20 mouse cellular contexts compared by ENCODE assay signal in the genomic region with DNA sequence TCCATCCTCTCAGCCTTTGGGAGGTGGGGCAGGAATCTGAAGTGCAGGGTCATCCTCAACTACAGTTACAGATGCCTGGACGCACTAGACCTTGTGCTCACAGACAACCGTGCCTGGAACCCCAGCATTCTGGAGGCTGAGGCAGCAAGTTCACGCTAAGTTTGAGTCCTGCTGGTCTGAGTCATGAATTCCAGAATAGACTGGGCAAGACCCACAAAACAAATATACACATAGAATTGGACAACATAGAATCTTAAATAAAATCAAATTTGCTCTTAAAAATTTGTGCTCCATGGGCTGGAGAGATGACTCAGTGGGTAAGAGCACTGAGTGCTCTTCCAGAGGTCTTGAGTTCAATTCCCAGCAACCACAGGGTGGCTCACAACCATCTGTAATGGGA.
"Had no signal": no experiment of that assay in that cellular context is flagged by ENCODE, and none has a peak within 500 bp of the region (broad histone marks: within the 10 kb centered on the region; RNA-seq: fewer than 3 reads in every experiment).

No protein-coding gene starts in this region.

- DNase-seq: liver, postnatal 0 days; lung, adult 2 months; lung, postnatal 14 days; lung, postnatal 36 days; midbrain, embryonic 14.5 days; right cerebral cortex, postnatal 14 days; thymus, adult 2 months; thymus, postnatal 25 days; thymus, postnatal 4 days had no signal

- H3K4me3 ChIP-seq: liver, embryonic 15.5 days; lung, embryonic 15.5 days; midbrain, embryonic 10.5 days; midbrain, embryonic 12.5 days; myocyte; neural tube, embryonic 13.5 days; neural tube, embryonic 15.5 days; stomach, embryonic 15.5 days had no signal

- H3K27me3 ChIP-seq: liver, embryonic 15.5 days; lung, embryonic 15.5 days; midbrain, embryonic 12.5 days; neural tube, embryonic 13.5 days; neural tube, embryonic 15.5 days; stomach, embryonic 15.5 days had no signal

- H3K36me3 ChIP-seq: liver, embryonic 15.5 days; lung, embryonic 15.5 days; midbrain, embryonic 10.5 days; midbrain, embryonic 12.5 days; neural tube, embryonic 13.5 days; neural tube, embryonic 15.5 days; stomach, embryonic 15.5 days had no signal

- H3K4me1 ChIP-seq: liver, embryonic 15.5 days; lung, embryonic 15.5 days; midbrain, embryonic 10.5 days; midbrain, embryonic 12.5 days; neural tube, embryonic 13.5 days; neural tube, embryonic 15.5 days; stomach, embryonic 15.5 days had no signal

- H3K4me2 ChIP-seq: liver, embryonic 15.5 days; lung, embryonic 15.5 days; midbrain, embryonic 12.5 days; neural tube, embryonic 13.5 days; neural tube, embryonic 15.5 days; stomach, embryonic 15.5 days had no signal

- H3K9me3 ChIP-seq: liver, embryonic 15.5 days; lung, embryonic 15.5 days; midbrain, embryonic 10.5 days; midbrain, embryonic 12.5 days; neural tube, embryonic 13.5 days; neural tube, embryonic 15.5 days; stomach, embryonic 15.5 days had no signal

- H3K27ac ChIP-seq: liver, embryonic 15.5 days; lung, embryonic 15.5 days; midbrain, embryonic 10.5 days; midbrain, embryonic 12.5 days; neural tube, embryonic 13.5 days; neural tube, embryonic 15.5 days; stomach, embryonic 15.5 days; stomach, postnatal 0 days had no signal

- H3K9ac ChIP-seq: liver, embryonic 15.5 days; liver, postnatal 0 days; lung, embryonic 15.5 days; midbrain, embryonic 12.5 days; neural tube, embryonic 13.5 days; neural tube, embryonic 15.5 days; stomach, embryonic 15.5 days had no signal

- ATAC-seq: liver, postnatal 0 days; lung, postnatal 0 days; midbrain, embryonic 16.5 days had no signal
